Mouse (Mus musculus) hindbrain, embryonic 10.5 days (tissue): Measurements from ENCODE around the gene Atxn7l2. TPM values are rescaled to one million over a fixed set of nuclear protein-coding genes. Genes with fewer than 3 reads are reported as not detected.

Experiments used
- DNase-seq: peaks from one replicate; pipeline ENCODE4 v3.0.0-alpha.2; 2017; ENCODE audit warnings: low spot score
- H3K27ac ChIP-seq: fragments of 300-500 bp; sonication (generic); 2 replicates; pipeline ENCODE4 v1.5.1; 2016; ENCODE audit warnings: mild to moderate bottlenecking, moderate library complexity
- H3K27me3 ChIP-seq: fragments of 300-500 bp; sonication (generic); 2 replicates; pipeline ENCODE4 v1.6.1; 2016; ENCODE audit warnings: mild to moderate bottlenecking; ENCODE audit not compliant: poor library complexity, insufficient read depth, severe bottlenecking
- H3K36me3 ChIP-seq: fragments of 300-500 bp; sonication (generic); 2 replicates; pipeline ENCODE4 v1.6.1; 2016; ENCODE audit warnings: mild to moderate bottlenecking, moderate library complexity
- H3K4me1 ChIP-seq: fragments of 300-500 bp; sonication (generic); replicated peaks from 2 replicates; pipeline ENCODE4 v1.6.1; 2016; ENCODE audit warnings: mild to moderate bottlenecking
- H3K4me3 ChIP-seq: fragments of 300-500 bp; sonication (generic); 2 replicates; pipeline ENCODE4 v1.5.1; 2016; ENCODE audit warnings: mild to moderate bottlenecking, moderate library complexity
- H3K9me3 ChIP-seq: fragments of 300-500 bp; sonication (generic); 2 replicates; pipeline ENCODE4 v1.6.1; 2016; ENCODE audit warnings: mild to moderate bottlenecking, moderate library complexity
- WGBS: fragments of 180-500 bp; shearing (Covaris S2); methylation state at CpG from one replicate; pipeline ENCODE4 v1.1.7; 2016; 5-methylcytosine and 5-hydroxymethylcytosine counted together
- polyA plus RNA-seq: library from polyadenylated mRNA; unstranded; fragments of >200 nt; fragmentation: Nextera tagmentation; extraction: Ambion mirVana; gene quantifications from 2 replicates; pipeline ENCODE4 v1.2.1, GENCODE M21; 2016

Atxn7l2 gene
- polyA plus RNA-seq, 1 experiment from 2014 or later = 26.8 TPM

DNA sequence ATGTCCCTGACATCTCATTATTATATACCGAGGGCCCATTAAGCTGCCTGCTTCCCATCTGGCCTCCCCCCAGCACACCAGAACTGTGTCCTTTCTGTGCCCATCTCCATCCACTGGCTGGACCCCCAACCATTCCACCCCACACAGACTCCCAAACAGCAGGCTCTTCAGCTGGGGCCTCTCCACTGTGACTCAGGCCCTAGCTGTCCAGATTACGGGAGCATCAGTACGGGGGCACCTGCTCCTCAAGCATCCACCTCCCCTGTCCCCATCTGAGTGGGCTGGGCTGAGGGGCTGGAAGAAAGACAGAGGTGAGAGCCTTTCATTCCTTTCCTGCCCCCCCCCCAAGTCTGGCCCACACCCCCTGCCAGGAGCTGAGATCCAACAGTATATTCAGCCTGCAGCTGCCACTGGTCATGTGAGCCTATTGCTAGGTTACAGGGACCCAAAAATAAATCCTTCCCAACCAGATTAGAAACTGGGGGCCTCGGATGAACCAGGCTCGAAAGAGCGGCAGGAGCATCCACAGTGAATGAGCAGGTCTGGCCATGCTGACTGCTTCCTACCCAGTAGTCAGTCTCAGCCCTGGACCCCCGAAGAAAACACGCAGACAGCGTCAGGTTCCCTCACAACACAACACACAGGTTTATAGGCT is 52.2 kb downstream of the Atxn7l2 start:
- Histone ChIP-seq H3K36me3 (no peaks in the 10 kb centered on the region), H3K27me3 (no peaks in the 10 kb centered on the region), H3K4me3 (no peak overlapping the region), H3K27ac (peak overlapping the region; percentile 76), H3K9me3 (no peaks in the 10 kb centered on the region), H3K4me1 (peaks cover 34% of the 10 kb centered on the region)
- no peak for DNase-seq
- WGBS = 61% methylated on average over 9 of the region's 9 CpGs

DNA sequence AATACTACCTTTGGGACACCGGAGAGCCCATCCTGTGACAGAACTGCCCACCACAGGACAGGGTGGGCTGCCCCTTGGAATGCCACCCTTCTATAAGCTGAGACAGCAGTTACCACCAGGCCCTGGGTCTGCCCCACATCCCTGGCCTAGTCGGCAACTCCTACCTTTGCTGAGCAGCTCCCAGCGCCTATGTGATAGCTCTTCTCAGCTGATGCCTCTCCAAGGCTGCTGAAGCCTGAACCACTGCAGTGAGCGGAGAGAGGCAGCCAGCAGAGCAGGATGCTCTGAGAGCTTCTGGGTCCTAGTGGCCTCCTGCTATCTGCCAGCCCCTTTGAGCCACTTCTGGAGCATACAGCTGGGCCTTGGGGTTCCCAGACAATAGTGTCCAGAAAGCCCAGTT is 56.1 kb downstream of the Atxn7l2 start, which contains the start of gene Gpr61:
TSS of gene Gpr61 (minus strand) at position 227 of the 400 bp plus-strand sequence.
- no peak for DNase-seq
- 0 out of 2 replicates have a peak within 1 kb of the TSS, but pooled peaks have one; percentile 3 for H3K4me3 ChIP-seq
- WGBS = 48% methylated on average over 4 of the region's 4 CpGs

DNA sequence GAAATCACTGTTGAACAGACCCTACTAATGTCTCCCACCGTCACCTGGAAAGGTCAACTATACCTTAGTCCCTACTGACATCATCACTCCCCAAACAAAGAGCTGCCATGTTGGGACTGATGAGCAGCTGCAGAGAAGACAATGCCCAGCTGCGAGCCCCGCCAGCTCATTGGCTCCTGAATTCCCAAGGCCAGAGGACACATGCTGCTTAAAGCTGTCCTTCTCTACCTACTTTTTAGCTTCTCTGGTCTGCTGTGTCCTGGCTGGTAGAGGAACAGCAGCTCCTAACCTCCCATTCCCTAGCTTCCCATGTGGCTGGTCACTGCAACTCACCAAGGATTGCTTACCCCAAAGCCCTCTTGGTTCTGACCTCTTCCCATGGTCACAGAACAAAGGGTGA is 58.4 kb downstream of the Atxn7l2 start:
- H3K27ac ChIP-seq = no peak overlapping the region
- no peak overlapping the region for H3K4me3 ChIP-seq
- H3K36me3 ChIP-seq = no peaks in the 10 kb centered on the region
- WGBS = 78% methylated on average over 3 of the region's 3 CpGs
- no peaks in the 10 kb centered on the region for H3K27me3 ChIP-seq
- no peaks in the 10 kb centered on the region for H3K9me3 ChIP-seq
- DNase-seq = no peak
- peaks cover 26% of the 10 kb centered on the region for H3K4me1 ChIP-seq

More for the DNA sequence above, 56.1 kb downstream of the Atxn7l2 start, which contains the start of gene Gpr61:
- Histone ChIP-seq H3K36me3 (no peaks in the 10 kb centered on the region), H3K27me3 (no peaks in the 10 kb centered on the region), H3K4me1 (peaks cover 40% of the 10 kb centered on the region), H3K9me3 (no peaks in the 10 kb centered on the region), H3K27ac (0 out of 2 replicates have a peak within 1 kb of the TSS, but pooled peaks have one; percentile 12)

Other genes with a start within 250 kb of the Atxn7l2 start
- gene Gstm3, start 241.7 kb downstream of the Atxn7l2 start, polyA plus RNA-seq = not detected in 2 replicates
- gene Gstm2, start 224.5 kb downstream of the Atxn7l2 start, polyA plus RNA-seq = 20.7 and 25.7 TPM in 2 replicates
- 38.6 and 44.4 TPM in 2 replicates for gene Gstm1, start 193.0 kb downstream of the Atxn7l2 start, polyA plus RNA-seq
- 12.8 and 13.9 TPM in 2 replicates for gene Gstm4, start 166.0 kb downstream of the Atxn7l2 start, polyA plus RNA-seq
- gene Ampd2, start 124.3 kb downstream of the Atxn7l2 start, polyA plus RNA-seq = 53.3 and 58.7 TPM in 2 replicates
- 0.46 and 0.81 TPM in 2 replicates for gene Gnat2, start 118.1 kb downstream of the Atxn7l2 start, polyA plus RNA-seq
- gene Gnai3, start 64.8 kb downstream of the Atxn7l2 start, polyA plus RNA-seq = 178 and 201 TPM in 2 replicates
- 0.95 and 1.4 TPM in 2 replicates for gene Gpr61, start 56.1 kb downstream of the Atxn7l2 start, polyA plus RNA-seq
- gene Amigo1, start 24.6 kb downstream of the Atxn7l2 start, polyA plus RNA-seq = 5.8 and 6.2 TPM in 2 replicates
- gene Cyb561d1, start 9.7 kb downstream of the Atxn7l2 start, polyA plus RNA-seq = 5.2 TPM in 2 replicates
- gene Sypl2, start 15.7 kb upstream of the Atxn7l2 start, polyA plus RNA-seq = 1.0 TPM in 2 replicates
- 296 and 335 TPM in 2 replicates for gene Psma5, start 46.0 kb upstream of the Atxn7l2 start, polyA plus RNA-seq
- gene Sort1, start 73.1 kb upstream of the Atxn7l2 start, polyA plus RNA-seq = 15.9 and 19.7 TPM in 2 replicates
- not detected in 2 replicates for gene Mybphl, start 154.0 kb upstream of the Atxn7l2 start, polyA plus RNA-seq
- gene Psrc1, start 172.9 kb upstream of the Atxn7l2 start, polyA plus RNA-seq = 75.8 and 89.8 TPM in 2 replicates
- gene Celsr2, start 204.6 kb upstream of the Atxn7l2 start, polyA plus RNA-seq = 58.1 and 79.1 TPM in 2 replicates
- gene Sars, start 234.3 kb upstream of the Atxn7l2 start, polyA plus RNA-seq = 161 and 177 TPM in 2 replicates